Mouse (Mus musculus) cortical plate, adult 2 months (tissue): ENCODE results near the gene Stk38l.

ENCODE experiments used
- CTCF ChIP-seq: fragments of 200-500 bp; IDR thresholded peaks from 2 replicates; pipeline ENCODE4 v1.5.1; 2011; ENCODE audit warnings: mild to moderate bottlenecking, control low read depth, low read length; ENCODE audit not compliant: insufficient read depth; ENCODE audit errors: extremely low read depth
- POLR2A ChIP-seq: fragments of 200-500 bp; IDR thresholded peaks from 2 replicates; pipeline ENCODE4 v1.6.1; 2011; ENCODE audit warnings: mild to moderate bottlenecking, low read length, control low read depth; ENCODE audit not compliant: insufficient read depth; ENCODE audit errors: extremely low read depth

GRCm38 (mm10) chr6:146686463-146687196 lies 38.2 kb upstream of the Stk38l start:
- TF ChIP-seq CTCF (no peak), POLR2A (no peak)
